Mouse (Mus musculus) hindbrain, embryonic 12.5 days (tissue): ENCODE measurements around the gene C130032M10Rik. TPM values are rescaled to one million over a fixed set of nuclear protein-coding genes. Genes with fewer than 3 reads are reported as not detected.

ENCODE experiments used
- polyA plus RNA-seq: library from polyadenylated mRNA; unstranded; fragments of >200 nt; fragmentation: Nextera tagmentation; extraction: Ambion mirVana; gene quantifications from 2 replicates; pipeline ENCODE4 v1.2.1, GENCODE M21; 2016

Gene C130032M10Rik
- polyA plus RNA-seq, 1 experiment from 2014 or later, result 0.31 TPM

Other genes with a start within 250 kb of the C130032M10Rik start
- gene Bcl2a1c, start 185.6 kb upstream of the C130032M10Rik start, polyA plus RNA-seq, result not detected in 2 replicates
- 68.4 and 73.9 TPM in 2 replicates for gene Crtap, start 125.0 kb upstream of the C130032M10Rik start, polyA plus RNA-seq
- gene Glb1, start 114.6 kb upstream of the C130032M10Rik start, polyA plus RNA-seq, result 26.0 and 27.9 TPM in 2 replicates
- gene Tmppe, start 114.6 kb upstream of the C130032M10Rik start, polyA plus RNA-seq, result 9.1 and 10.3 TPM in 2 replicates
- not detected in 2 replicates for gene Ccr4, start 10.8 kb upstream of the C130032M10Rik start, polyA plus RNA-seq
- gene Trim71, start 48.7 kb downstream of the C130032M10Rik start, polyA plus RNA-seq, result 1.2 and 1.3 TPM in 2 replicates
- gene Cnot10, start 124.5 kb downstream of the C130032M10Rik start, polyA plus RNA-seq, result 67.2 and 71.9 TPM in 2 replicates
- gene Dync1li1, start 173.1 kb downstream of the C130032M10Rik start, polyA plus RNA-seq, result 124 and 125 TPM in 2 replicates
- 25.8 and 26.0 TPM in 2 replicates for gene Cmtm6, start 215.4 kb downstream of the C130032M10Rik start, polyA plus RNA-seq